Mouse (Mus musculus) adrenal gland, adult (tissue): ENCODE data around the gene Ctnna3.
"Not testable (repeated sequence)": the region's sequence is repeated elsewhere in the genome, so short reads cannot be mapped to it uniquely, and the experiment has no call there.

Source experiments
- DNase-seq, 2 experiments: peaks; one replicate each; pipeline ENCODE4 v3.0.0; 2022 to 2023; ENCODE audit warnings: low spot score in 1 of 2; ENCODE audit not compliant: inconsistent age in 2 of 2

Ctnna3 gene

DNA sequence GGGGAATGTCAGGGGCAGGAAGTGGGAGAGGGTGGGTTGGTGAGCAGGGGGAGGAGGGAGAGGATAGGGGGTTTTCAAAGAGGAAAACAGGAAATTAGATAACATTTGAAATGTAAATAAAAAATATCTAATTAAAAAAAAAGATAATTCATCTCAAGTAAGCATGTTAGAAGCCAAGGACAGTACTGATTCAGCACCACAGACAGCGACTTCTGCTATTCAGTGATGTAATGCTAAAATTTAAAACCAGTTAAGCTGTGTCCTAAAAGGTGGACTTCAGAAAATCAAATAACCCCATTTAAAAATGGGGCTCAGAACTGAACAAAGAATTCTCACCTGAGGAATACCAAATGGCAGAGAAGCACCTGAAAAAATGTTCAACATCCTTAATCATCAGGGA is 988.5 kb downstream of the Ctnna3 start:
- peak in 1 of 2 experiments; percentile 51 for DNase-seq

DNA sequence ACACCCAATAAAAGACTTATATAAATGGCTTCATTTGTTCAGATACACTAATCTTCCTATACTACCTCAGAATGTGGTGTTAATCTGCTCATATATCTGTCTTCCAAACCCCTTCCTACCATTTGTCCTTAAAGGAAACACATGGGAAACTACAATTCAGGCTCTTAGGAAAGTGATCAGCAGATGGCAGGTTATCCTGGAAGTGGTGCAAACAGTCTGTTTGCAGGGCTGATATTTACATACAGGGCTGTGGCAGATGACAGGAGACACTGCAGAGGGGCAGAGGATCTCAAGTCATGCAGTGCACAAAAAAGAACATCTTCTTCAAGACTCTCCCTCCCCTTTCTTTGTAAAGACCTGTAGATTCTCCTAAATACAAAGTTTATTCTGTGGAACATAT is 1008.8 kb downstream of the Ctnna3 start:
- DNase-seq: no peak

DNA sequence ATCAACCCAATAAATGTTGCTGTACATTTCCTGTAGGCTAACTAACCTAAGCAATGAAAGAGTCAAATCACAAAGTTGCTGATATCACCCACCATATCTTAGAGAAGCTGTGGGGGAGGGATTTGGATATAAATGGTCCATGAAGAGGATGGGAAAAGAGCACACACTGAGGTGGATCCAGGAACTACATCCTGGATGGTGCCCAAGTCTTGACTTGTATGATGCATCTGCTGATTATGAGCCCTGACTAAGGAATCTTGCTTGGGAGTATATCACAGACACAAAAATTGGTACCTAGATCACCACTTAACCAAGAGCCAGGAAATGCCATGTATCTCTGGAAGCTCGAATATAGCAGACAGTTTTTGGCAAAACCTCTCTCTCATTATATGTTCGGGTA is 1018.7 kb downstream of the Ctnna3 start:
- no peak for DNase-seq

DNA sequence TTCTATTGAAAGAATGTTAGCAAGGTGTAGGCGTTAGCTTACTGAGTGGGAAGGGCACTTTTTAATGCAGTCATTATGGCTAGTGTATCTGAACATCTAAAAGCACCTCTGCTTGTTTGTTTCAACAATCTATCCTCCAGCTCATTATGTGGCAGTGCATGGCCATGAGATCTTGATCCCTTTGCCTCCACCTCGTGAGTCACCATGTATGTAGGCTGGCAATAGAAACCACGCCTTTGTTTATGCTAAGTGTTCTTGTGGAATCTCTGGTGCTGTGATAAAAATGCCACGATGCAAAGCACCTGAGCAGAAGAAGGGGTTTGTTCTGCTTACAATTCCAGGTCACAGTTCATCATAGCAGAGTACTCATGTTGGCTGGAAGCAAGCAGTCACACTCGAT is 1053.4 kb downstream of the Ctnna3 start:
- no peak for DNase-seq

DNA sequence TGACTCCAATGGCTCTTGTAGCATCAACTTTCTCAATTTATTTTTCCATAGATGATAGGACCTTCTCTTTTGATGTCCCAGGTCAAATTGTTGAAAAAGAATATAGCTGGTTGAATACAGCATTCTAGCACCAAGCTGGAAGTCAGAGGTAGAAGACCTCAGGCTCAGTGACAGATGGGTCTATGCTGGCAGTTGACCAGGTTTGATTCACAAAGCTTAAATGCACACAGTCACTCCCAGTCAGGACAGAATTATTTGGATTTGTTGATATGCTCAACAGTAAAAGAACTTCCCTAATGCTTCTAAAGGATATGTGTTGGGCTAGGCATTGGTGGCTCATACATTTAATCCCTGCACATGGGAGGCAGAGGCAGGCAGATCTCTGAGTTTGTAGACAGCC is 1059.6 kb downstream of the Ctnna3 start:
- no peak for DNase-seq

DNA sequence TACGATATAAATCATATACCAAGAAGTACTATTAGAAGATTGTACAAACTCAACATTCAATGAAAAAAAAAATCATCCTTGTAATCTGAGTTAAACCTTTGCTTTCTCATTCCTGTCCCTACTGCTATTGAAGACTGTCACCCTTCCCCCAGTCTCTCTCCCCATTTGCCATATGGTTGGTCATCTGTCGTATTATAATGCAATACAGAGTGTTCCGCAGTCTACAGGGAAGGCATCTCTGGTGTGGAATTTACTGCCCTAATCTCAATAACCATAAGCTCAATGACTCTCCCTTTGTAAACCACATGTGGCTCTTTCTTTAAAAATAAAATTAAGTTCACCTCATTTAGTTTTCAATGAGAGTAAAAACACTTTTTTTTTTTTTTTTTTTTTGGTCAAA is 1113.7 kb downstream of the Ctnna3 start:
- DNase-seq: no peak

DNA sequence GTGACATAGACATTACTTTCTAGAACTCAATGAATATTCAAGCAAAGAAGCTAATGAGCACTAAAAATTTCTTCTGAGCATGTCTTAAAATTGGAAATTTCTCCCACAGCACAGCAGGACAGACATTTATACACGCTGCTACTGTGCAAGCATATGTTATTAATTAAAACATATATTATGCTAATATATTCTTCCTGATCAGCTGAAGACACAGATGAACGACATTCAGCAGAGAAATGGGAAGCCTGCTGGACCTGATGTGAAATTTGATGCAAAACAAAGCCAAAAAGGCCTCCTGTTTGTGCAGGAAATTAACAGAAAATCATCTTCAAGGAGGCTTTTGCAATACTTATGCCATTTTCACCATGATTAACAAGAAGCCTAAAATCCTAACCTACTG is 1114.5 kb downstream of the Ctnna3 start:
- no peak for DNase-seq

DNA sequence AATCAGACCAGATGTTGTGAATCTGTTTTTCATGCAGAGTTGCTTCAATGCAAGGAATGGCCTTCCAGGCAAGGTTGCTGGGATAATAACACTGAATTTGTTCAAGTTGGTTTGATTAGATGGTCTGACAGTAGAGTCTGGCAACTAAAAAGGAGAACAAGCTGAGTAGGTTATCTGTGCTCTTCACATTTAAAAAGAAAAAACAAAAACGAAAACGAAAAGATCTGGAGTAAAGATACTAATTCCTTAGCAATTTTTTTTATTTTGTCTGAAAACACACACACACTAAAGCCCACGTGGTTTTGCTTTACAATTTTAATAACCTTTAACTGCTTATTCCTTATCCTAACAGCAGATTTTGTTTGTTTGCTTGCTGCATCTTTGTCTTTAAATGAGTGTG is 1141.4 kb downstream of the Ctnna3 start:
- DNase-seq: no peak

DNA sequence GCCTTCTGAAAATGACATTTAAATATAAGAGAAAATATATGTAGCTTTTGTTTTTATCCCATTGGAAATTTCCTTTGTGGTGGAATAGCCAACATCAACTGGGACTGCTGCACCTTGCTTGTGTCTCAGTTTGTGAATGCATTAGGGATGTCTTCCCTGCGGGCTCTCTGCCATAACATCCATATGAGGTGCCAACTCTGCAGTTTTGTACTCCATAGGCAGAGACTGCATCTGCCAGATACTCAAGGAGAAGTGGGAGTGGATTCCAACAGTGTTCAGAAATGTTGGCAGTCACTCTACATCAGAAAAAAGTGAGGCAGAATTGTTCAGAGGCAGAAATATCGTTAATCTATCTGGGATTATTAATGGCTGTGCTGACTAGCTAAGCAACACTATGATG is 1158.2 kb downstream of the Ctnna3 start:
- DNase-seq: no peak

DNA sequence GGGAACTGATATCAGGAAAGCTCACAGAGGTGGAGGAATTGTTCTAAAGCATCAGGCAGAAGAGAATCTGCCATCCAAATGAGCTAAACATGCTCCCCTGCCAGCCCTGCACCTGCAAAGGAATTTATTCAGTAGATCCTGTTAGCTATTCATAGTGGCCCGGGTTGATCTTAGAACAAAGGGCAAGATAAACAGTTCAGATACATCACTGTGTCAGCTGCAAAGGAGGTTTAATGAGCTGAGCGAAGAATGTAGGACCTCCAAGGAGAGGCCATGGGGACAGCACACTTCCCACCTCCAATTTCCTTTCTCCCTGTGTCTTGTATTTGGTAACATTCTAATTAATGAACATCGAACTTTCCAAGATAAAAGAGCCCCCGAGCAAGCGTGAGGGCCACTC is 1206.9 kb downstream of the Ctnna3 start:
- DNase-seq: no peak

DNA sequence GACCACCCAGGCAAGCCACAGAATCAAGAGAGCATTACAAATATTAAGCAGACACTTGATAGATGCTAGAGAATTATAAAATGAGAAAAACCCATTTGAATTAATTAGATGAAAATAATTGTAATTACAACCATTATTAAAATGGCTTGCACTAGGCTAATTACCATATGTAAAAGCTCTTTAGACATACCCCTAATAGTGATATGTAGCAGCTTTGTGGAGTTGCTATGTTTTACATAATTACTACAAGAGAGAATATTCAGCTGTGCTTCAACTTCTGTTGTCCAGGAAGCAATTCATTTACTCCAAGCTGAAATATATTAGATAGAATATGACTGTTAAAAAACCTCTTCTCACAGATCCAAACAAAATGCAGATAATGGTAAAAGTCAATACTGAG is 1209.2 kb downstream of the Ctnna3 start:
- DNase-seq: no peak

DNA sequence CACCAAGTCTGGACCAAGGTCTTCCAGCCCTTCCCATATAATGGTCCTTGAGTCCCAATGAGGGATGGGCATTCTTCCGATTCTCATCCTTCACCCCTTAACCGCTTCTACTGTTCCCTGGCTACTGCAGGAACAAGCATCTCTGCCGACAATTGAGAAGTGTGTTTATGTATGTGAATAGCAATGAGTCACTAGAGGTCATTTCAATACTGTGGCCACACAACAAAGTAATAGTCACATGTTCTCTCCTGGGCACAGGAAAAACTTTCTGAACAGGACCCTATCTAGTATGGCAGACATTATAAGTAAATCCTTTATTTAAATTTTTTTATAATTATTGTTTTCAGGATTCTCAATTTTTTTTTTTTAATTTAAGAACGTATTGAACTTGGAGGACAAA is 1211.2 kb downstream of the Ctnna3 start:
- DNase-seq: no peak

DNA sequence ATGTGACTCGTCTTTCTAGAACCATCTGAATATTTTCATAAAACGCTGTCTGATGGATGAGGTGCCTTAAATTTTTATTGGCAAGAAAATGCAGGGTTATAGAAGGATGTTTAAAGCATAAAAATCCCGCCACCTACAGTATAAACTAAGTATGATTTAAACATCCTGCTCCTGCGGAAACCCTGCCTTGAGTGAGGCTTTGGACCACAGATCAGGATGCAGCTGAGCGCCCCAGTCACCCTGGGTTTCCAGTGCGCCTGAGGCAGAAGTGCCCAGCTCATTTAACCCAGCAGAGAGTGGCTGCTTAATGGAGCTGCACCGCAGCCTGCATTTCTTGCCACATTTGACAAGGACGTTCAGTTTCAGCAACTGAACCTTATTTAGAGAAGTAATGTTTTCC is 1211.7 kb downstream of the Ctnna3 start:
- DNase-seq: no peak

DNA sequence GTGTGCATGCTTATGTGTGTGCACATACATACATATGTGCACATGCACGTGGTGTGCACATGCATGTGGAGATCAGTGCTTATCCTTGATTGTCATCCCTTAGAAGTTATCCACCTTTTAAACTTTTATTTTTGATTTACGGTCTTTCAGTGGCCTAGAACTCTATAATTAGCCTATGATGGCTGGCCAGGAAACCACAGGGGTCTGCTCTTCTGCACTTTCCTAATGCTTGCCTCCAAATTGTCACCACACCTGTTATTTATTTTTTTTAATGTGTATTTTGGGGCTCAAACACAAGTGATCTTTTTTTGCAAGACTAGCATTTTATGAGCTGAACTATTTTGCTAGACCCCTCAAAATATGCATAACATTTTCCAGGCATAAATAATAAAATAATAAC is 1214.1 kb downstream of the Ctnna3 start:
- no peak for DNase-seq

DNA sequence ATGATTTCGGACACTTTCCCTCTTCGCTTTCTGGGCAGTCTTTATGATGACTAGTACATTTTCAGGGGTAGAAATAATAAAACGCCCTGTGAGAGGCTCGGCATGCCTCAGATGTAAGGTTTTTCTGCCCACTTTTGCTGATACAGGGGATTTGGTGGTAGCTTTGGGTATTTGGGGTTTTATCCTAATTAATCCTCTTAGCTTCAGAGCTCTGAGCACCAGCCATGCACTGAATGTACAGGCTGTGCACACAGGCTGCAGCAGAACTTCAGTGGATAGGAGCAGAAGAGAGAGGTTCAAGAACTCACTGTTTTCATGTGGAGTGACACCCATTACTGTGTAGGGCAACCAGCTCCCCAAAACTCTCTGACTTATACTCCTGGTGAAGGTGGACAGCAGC is 1231.3 kb downstream of the Ctnna3 start:
- no peak for DNase-seq

DNA sequence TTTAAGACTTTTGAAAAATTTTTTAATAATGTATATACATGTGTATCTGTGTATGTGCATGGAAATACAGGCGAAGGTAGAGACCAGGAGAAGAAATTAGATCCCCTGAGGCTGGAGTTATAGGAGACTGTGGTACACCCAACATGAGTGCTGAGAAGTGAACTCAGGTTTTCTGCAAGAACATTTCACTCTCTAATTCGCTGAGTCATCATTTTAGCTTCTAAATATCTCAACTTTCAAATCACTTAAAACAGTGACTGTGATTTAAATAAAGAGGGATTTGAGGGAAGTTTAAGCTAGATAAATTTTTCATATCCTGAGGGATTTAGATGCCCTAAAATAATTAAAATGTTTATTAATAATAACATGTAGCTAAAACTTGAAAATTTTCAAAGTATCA is 1241.6 kb downstream of the Ctnna3 start:
- DNase-seq: no peak

DNA sequence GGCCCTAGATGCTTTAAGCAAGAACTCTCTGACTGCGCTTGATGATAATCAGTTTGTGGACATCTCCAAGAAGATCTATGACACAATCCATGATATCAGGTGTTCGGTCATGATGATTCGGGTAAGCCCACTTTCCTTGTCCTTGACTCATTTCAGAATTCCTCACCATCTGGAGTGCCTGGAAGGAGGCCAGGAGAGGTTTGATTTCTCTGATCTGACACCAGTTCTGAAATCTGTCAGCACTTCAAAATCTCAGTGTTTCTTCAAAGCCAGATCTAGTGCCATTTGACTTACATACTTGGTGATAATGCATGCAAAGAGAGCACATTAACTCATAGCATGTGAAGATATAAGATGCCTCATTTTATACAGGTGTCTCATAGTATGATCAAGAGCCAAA is 1245.9 kb downstream of the Ctnna3 start:
- DNase-seq: no peak

DNA sequence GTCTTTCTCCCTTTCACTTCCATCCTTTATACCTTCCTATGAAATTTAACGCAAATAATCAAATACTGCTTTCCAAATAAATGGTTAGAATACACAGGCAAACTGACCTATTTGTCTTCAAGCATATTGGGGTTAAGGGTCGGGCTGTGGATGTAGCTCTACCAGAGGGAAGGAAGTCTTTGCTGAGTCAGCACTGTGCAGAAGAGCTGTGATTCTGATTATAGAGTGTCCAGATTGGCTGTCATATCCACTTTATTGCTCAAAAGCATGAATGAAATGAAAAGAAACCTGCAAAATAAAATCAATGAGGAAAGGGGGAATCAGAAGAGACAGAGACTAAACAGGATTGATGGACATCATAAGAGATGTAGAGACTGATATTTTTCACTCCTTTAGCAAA is 1280.1 kb downstream of the Ctnna3 start:
- DNase-seq: no peak

DNA sequence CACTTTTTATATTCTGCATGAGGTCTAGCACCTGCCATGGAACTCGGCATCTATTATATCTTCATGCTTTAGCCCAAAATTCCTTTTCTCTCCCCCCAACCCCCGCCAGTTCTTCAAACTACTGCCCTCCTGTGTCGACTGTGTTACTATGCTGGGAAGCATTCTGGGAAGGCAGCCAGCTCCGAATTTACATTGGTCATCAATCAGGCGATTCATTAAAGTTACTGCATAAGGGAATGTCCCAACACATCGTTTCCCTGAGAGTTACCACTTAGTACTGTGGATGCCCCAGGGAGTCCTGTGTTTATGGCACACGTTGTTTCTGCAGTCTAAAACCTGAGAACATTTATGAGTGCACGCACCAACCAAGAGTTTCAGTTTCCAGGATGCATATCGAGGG is 1288.1 kb downstream of the Ctnna3 start:
- no peak for DNase-seq

DNA sequence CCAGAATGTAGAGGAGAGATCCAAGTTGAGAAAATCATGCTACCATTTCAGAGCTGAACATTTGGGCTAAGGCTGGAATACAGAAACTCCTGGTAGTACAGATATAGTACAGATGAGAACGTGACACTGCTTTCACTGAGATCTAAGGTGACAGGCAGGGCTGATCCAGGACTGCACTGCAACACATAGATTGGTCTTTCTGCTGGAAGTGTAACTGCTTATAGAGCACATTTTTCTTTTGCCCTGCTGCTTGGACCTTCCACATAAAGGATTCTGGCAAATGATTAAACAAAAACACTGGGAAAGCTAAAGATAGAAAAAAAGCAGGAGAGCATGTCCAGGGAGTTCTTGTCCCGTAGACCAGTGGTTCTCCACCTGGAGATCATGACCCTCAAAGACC is 1305.8 kb downstream of the Ctnna3 start:
- no peak for DNase-seq

DNA sequence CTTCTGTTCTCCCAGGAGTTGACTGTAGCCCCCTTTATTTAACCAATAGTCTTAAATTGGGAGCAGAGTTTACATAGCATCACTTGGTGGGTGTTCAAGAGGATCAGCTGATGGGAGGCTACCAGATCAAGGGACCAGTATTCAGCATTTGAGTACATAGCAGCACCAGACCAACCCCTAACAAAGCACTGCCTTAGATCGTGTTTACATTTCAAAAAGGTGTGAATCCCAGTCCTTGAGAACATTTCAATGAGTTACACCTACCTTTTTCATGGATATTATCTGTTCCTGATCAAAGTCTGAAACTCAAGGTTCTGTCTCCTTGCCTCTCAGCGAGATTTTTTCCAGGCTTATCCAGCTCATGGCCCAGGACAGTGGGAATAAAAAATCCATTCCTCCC is 1306.7 kb downstream of the Ctnna3 start:
- DNase-seq: no peak

DNA sequence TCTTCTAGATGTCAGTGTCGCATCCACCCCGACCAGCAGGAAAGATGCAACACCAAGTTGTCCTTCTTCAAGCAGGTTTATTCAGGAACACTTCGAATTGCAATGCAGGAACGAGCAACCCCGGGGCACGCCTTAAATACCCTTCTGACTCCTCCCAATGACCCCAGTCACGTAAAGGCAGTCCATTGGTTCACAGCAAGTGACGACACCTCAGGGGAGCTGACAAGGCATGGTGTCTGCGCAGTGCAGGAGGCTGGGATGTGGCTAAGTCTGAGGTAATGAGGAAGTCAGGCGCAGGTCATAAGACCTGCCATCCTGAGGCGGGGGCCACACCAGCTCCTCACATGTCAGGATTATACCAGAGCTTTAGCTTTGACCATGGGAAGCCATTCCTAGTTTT is 1311.8 kb downstream of the Ctnna3 start:
- not testable (repeated sequence) for DNase-seq

DNA sequence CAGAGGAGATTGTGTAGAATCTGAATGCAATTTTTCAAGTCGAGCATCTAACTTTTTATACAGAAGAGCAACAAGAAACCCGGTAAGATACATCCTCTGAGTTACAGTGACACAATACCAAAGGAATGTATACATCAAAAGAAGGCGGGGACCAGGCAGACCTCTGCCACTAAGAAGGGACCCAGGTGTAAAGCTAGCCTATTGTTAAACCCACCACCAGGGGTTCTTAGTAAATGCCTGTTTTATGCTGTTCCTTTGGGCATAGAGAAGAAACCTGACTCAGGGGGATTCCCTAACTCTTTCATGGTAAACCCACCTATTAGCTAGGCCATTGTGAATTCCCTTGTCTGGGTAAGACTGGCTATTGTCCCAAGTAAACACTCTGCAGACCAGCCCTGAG is 1314.2 kb downstream of the Ctnna3 start:
- DNase-seq: not testable (repeated sequence)

DNA sequence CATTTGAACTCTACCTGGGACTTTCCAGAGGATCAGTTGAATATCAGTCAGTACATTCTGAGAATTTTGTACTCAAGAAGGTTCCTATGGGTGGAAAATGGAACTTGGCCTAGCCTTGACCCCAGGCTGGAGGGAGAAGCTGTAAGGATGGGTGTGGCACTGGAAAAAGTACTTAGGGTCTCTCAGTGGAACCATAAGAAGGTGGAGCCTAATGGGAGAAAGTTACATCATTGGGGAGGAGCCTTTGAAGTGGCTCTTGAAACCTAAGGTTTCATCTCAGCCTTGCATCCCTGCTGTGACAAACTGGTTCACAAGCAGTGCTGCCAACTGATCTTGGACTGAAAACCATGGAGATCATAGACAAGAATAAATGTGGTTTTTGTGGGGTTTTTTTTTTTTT is 1318.8 kb downstream of the Ctnna3 start:
- no peak for DNase-seq
